Mouse (Mus musculus): ENCODE measurements at regions not wholly inside any gene's neighbourhood (a gene's known extent, or its start where the extent isn't known, plus 50 kb on each side); places are given as distances from the start of the nearest gene placed in this dataset.

DNA sequence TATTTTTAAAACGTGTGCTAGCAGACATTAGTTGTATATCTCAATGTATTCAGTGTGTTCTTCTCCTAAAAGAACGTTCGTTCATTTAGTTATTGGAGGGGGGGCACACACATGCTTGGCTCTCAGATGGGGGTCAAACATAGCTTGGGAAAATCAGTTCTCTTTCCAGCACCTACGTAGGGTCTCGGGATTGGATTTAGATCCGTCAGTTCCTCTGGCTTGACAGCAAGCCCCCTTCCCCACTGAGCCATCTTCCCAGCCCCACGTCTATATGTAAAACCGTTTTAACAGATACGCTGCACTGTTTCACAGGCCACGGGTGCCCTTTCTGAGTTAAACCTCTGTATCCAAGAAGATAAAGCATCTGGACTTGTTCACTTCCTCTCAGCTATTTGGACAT is 100.5 kb upstream of the Nckap5 start:
- Histone ChIP-seq H3K4me3 (ENCODE audit: control insufficient read depth, low read depth, low read length) (no peak overlapping the region), H3K27me3 (ENCODE audit: control insufficient read depth, insufficient read depth, low read length) (no peaks in the 10 kb centered on the region), H3K4me1 (ENCODE audit: control insufficient read depth, insufficient read depth, low read length) (no peaks in the 10 kb centered on the region), H3K36me3 (ENCODE audit: control insufficient read depth, insufficient read depth, low read length) (no peaks in the 10 kb centered on the region), H3K27ac (ENCODE audit: control insufficient read depth, insufficient read depth, low read depth, low read length) (no peak overlapping the region)
- no peak for TF ChIP-seq CTCF (IDR thresholded peaks at IDR 0.05; ENCODE audit: control insufficient read depth, insufficient read depth, insufficient replicate concordance, low read depth, low read length)
- no peak for TF ChIP-seq POLR2A (IDR thresholded peaks at IDR 0.05; ENCODE audit: control insufficient read depth, low read depth, low read length)

DNA sequence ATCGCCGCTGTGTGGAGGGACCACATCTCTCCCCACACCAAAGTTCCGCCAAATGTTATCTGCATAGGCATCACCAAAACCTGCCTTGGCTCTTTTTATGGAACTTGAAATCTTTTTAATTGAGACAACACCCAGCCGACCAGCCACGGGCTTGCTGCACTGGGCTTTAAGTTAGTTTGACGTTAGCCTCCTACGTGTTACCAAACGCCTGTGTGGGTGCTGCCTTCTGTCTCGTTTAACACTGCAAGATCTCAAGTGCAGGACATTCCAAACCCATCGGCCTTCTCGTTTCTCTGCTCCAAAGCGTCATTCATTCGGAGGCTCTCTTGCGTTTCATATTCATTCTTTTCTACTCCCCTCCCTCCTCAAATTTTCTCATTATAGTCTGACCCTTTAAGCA is 100.0 kb upstream of the Nckap5 start:
- H3K4me3 ChIP-seq (ENCODE audit: control insufficient read depth, low read depth, low read length) = no peak overlapping the region
- TF ChIP-seq CTCF (IDR thresholded peaks at IDR 0.05; ENCODE audit: control insufficient read depth, insufficient read depth, insufficient replicate concordance, low read depth, low read length) (no peak), POLR2A (IDR thresholded peaks at IDR 0.05; ENCODE audit: control insufficient read depth, low read depth, low read length) (no peak)
- H3K36me3 ChIP-seq (ENCODE audit: control insufficient read depth, insufficient read depth, low read length) = no peaks in the 10 kb centered on the region
- no peaks in the 10 kb centered on the region for H3K4me1 ChIP-seq (ENCODE audit: control insufficient read depth, insufficient read depth, low read length)
- H3K27me3 ChIP-seq (ENCODE audit: control insufficient read depth, insufficient read depth, low read length) = no peaks in the 10 kb centered on the region
- H3K27ac ChIP-seq (ENCODE audit: control insufficient read depth, insufficient read depth, low read depth, low read length) = no peak overlapping the region

GRCm38 (mm10) chr1:126929666-126930065 is 99.1 kb upstream of the Nckap5 start:
- no peak for TF ChIP-seq POLR2A (IDR thresholded peaks at IDR 0.05; ENCODE audit: control insufficient read depth, low read depth, low read length)
- no peak for TF ChIP-seq CTCF (IDR thresholded peaks at IDR 0.05; ENCODE audit: control insufficient read depth, insufficient read depth, insufficient replicate concordance, low read depth, low read length)
- Histone ChIP-seq H3K4me3 (ENCODE audit: control insufficient read depth, low read depth, low read length) (no peak overlapping the region), H3K36me3 (ENCODE audit: control insufficient read depth, insufficient read depth, low read length) (no peaks in the 10 kb centered on the region), H3K4me1 (ENCODE audit: control insufficient read depth, insufficient read depth, low read length) (no peaks in the 10 kb centered on the region), H3K27me3 (ENCODE audit: control insufficient read depth, insufficient read depth, low read length) (no peaks in the 10 kb centered on the region), H3K27ac (ENCODE audit: control insufficient read depth, insufficient read depth, low read depth, low read length) (no peak overlapping the region)

- H3K27ac ChIP-seq (ENCODE audit: control insufficient read depth, insufficient read depth, low read depth, low read length) = no peak overlapping the region
These were observed 97.6 kb upstream of the Nckap5 start for GRCm38 (mm10) chr1:126928186-126928585.

GRCm38 (mm10) chr1:126925150-126926035 is 94.8 kb upstream of the Nckap5 start:
- H3K4me3 ChIP-seq (ENCODE audit: control insufficient read depth, low read depth, low read length) = no peak overlapping the region
- H3K27ac ChIP-seq (ENCODE audit: control insufficient read depth, insufficient read depth, low read depth, low read length) = no peak overlapping the region
- H3K36me3 ChIP-seq (ENCODE audit: control insufficient read depth, insufficient read depth, low read length) = no peaks in the 10 kb centered on the region
- H3K4me1 ChIP-seq (ENCODE audit: control insufficient read depth, insufficient read depth, low read length) = no peaks in the 10 kb centered on the region
- H3K27me3 ChIP-seq (ENCODE audit: control insufficient read depth, insufficient read depth, low read length) = no peaks in the 10 kb centered on the region
- TF ChIP-seq POLR2A (IDR thresholded peaks at IDR 0.05; ENCODE audit: control insufficient read depth, low read depth, low read length) (no peak), CTCF (IDR thresholded peaks at IDR 0.05; ENCODE audit: control insufficient read depth, insufficient read depth, insufficient replicate concordance, low read depth, low read length) (no peak)

More at GRCm38 (mm10) chr1:126928186-126928585, 97.6 kb upstream of the Nckap5 start:
- Histone ChIP-seq H3K4me3 (ENCODE audit: control insufficient read depth, low read depth, low read length) (no peak overlapping the region), H3K4me1 (ENCODE audit: control insufficient read depth, insufficient read depth, low read length) (no peaks in the 10 kb centered on the region), H3K36me3 (ENCODE audit: control insufficient read depth, insufficient read depth, low read length) (no peaks in the 10 kb centered on the region), H3K27me3 (ENCODE audit: control insufficient read depth, insufficient read depth, low read length) (no peaks in the 10 kb centered on the region)
- TF ChIP-seq POLR2A (IDR thresholded peaks at IDR 0.05; ENCODE audit: control insufficient read depth, low read depth, low read length) (no peak), CTCF (IDR thresholded peaks at IDR 0.05; ENCODE audit: control insufficient read depth, insufficient read depth, insufficient replicate concordance, low read depth, low read length) (no peak)

DNA sequence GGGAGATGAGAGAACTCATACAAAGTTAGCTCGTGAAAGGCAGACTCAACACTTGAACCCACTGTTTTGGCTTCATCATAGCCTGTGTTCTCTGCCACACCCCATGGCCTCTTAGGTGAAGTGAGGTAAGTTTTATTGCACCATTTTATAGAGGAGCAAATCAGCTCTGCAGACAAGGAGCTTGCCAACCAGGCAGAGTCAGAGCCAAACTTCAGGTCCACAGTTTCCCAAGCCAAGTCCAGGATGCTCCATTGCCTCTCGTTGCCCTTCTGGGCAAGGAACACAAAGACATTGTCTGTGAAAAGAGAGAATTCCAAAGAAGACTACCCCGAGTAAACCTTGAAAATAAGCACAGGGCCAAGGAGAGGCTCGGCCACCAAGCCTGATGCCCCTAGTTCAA is 93.4 kb upstream of the Nckap5 start:
- H3K4me1 ChIP-seq (ENCODE audit: control insufficient read depth, insufficient read depth, low read length) = no peaks in the 10 kb centered on the region
- H3K4me3 ChIP-seq (ENCODE audit: control insufficient read depth, low read depth, low read length) = no peak overlapping the region

GRCm38 (mm10) chr1:126922231-126922630 is 91.6 kb upstream of the Nckap5 start:
- Histone ChIP-seq H3K36me3 (ENCODE audit: control insufficient read depth, insufficient read depth, low read length) (no peaks in the 10 kb centered on the region), H3K4me1 (ENCODE audit: control insufficient read depth, insufficient read depth, low read length) (no peaks in the 10 kb centered on the region), H3K27me3 (ENCODE audit: control insufficient read depth, insufficient read depth, low read length) (no peaks in the 10 kb centered on the region), H3K27ac (ENCODE audit: control insufficient read depth, insufficient read depth, low read depth, low read length) (no peak overlapping the region), H3K4me3 (ENCODE audit: control insufficient read depth, low read depth, low read length) (no peak overlapping the region)
- TF ChIP-seq CTCF (IDR thresholded peaks at IDR 0.05; ENCODE audit: control insufficient read depth, insufficient read depth, insufficient replicate concordance, low read depth, low read length) (no peak), POLR2A (IDR thresholded peaks at IDR 0.05; ENCODE audit: control insufficient read depth, low read depth, low read length) (no peak)

More for the DNA sequence above, 93.4 kb upstream of the Nckap5 start:
- no peaks in the 10 kb centered on the region for H3K36me3 ChIP-seq (ENCODE audit: control insufficient read depth, insufficient read depth, low read length)
- no peaks in the 10 kb centered on the region for H3K27me3 ChIP-seq (ENCODE audit: control insufficient read depth, insufficient read depth, low read length)
- H3K27ac ChIP-seq (ENCODE audit: control insufficient read depth, insufficient read depth, low read depth, low read length) = no peak overlapping the region
- TF ChIP-seq CTCF (IDR thresholded peaks at IDR 0.05; ENCODE audit: control insufficient read depth, insufficient read depth, insufficient replicate concordance, low read depth, low read length) (no peak), POLR2A (IDR thresholded peaks at IDR 0.05; ENCODE audit: control insufficient read depth, low read depth, low read length) (no peak)
